Mouse (Mus musculus) ES-E14 (cell line): ENCODE data around the gene Fam213b. TPM values are rescaled to one million over a fixed set of nuclear protein-coding genes. Genes with fewer than 3 reads are reported as not detected.
A peak's percentile ranks its signal among the peaks of the same experiment; 100 is the strongest.

Experiments used
- DNase-seq: peaks from one replicate; pipeline ENCODE4 v3.0.0-alpha.2; 2013; ENCODE audit warnings: low read depth, low spot score
- H3K27ac ChIP-seq: 2 replicates; pipeline ENCODE4 v1.5.1; 2012; ENCODE audit warnings: low read depth, mild to moderate bottlenecking, low read length, moderate library complexity, mixed read lengths; ENCODE audit not compliant: poor library complexity, insufficient read depth, severe bottlenecking
- H3K36me3 ChIP-seq: 2 replicates; pipeline ENCODE4 v1.6.1; 2012; ENCODE audit warnings: mild to moderate bottlenecking, low read length, moderate library complexity, mixed read lengths; ENCODE audit not compliant: control insufficient read depth, poor library complexity, insufficient read depth, severe bottlenecking
- H3K4me1 ChIP-seq, 2 experiments: fragments of 150-350 bp in 1 of 2; sonication (generic) in 1 of 2; 2 replicates each; pipeline ENCODE4 v1.6.1; 2012; ENCODE audit warnings: low read length in 2 of 2, mild to moderate bottlenecking in 1 of 2, mixed read lengths in 1 of 2; ENCODE audit not compliant: control insufficient read depth in 2 of 2, insufficient read depth in 2 of 2, poor library complexity in 1 of 2
- H3K4me3 ChIP-seq, 2 experiments: fragments of 150-350 bp in 1 of 2; sonication (generic) in 1 of 2; 2 replicates each; pipeline ENCODE4 v1.5.1; 2012; ENCODE audit warnings: low read length in 2 of 2, low read depth in 1 of 2, mild to moderate bottlenecking in 1 of 2, mixed read lengths in 1 of 2; ENCODE audit not compliant: insufficient read depth in 1 of 2, poor library complexity in 1 of 2, severe bottlenecking in 1 of 2
- H3K9ac ChIP-seq: 2 replicates; pipeline ENCODE4 v1.6.1; 2012; ENCODE audit warnings: low read depth, mild to moderate bottlenecking, low read length, mixed read lengths; ENCODE audit not compliant: poor library complexity, insufficient read depth, severe bottlenecking
- H3K9me3 ChIP-seq: fragments of 150-350 bp; sonication (generic); 2 replicates; pipeline ENCODE4 v1.6.1; 2012; ENCODE audit warnings: low read depth, mild to moderate bottlenecking, low read length; ENCODE audit not compliant: control insufficient read depth, insufficient read depth
- CHD2 ChIP-seq: IDR thresholded peaks from 2 replicates; pipeline ENCODE4 v1.6.1; 2014; ENCODE audit warnings: mild to moderate bottlenecking, low read depth, low read length, inconsistent platforms
- HCFC1 ChIP-seq: IDR thresholded peaks from 2 replicates; pipeline ENCODE4 v1.6.1; 2012; ENCODE audit warnings: low read length, inconsistent platforms, borderline replicate concordance; ENCODE audit not compliant: insufficient read depth
- MAFK ChIP-seq: IDR thresholded peaks from 2 replicates; pipeline ENCODE4 v1.6.1; 2014; ENCODE audit warnings: mild to moderate bottlenecking, low read depth, low read length, inconsistent platforms; ENCODE audit not compliant: insufficient read depth
- ZC3H11A ChIP-seq: IDR thresholded peaks from 2 replicates; pipeline ENCODE4 v1.6.1; 2012; ENCODE audit warnings: low read depth, mild to moderate bottlenecking, inconsistent platforms, low read length, borderline replicate concordance
- ZNF384 ChIP-seq: IDR thresholded peaks from 2 replicates; pipeline ENCODE4 v1.6.1; 2012; ENCODE audit warnings: low read depth, low read length, inconsistent platforms
- in situ Hi-C, 2 experiments: fragments of 600-800 bp; cut with MboI; formaldehyde crosslinking; loops; one replicate each; pipeline ENCODE4 v1.15.1; 2025; ENCODE audit warnings: low sequenced_read_pairs in 2 of 2, inconsistent platforms in 1 of 2; ENCODE audit not compliant: unreplicated experiment in 2 of 2
- total RNA-seq: library from RNA; depleted of rRNA; stranded (reverse); fragments of 300-350 nt; gene quantifications from 2 replicates; pipeline ENCODE4 v1.2.3, GENCODE M21; 2012

Gene Fam213b
- total RNA-seq, 1 experiment: 15.7 TPM

DNA sequence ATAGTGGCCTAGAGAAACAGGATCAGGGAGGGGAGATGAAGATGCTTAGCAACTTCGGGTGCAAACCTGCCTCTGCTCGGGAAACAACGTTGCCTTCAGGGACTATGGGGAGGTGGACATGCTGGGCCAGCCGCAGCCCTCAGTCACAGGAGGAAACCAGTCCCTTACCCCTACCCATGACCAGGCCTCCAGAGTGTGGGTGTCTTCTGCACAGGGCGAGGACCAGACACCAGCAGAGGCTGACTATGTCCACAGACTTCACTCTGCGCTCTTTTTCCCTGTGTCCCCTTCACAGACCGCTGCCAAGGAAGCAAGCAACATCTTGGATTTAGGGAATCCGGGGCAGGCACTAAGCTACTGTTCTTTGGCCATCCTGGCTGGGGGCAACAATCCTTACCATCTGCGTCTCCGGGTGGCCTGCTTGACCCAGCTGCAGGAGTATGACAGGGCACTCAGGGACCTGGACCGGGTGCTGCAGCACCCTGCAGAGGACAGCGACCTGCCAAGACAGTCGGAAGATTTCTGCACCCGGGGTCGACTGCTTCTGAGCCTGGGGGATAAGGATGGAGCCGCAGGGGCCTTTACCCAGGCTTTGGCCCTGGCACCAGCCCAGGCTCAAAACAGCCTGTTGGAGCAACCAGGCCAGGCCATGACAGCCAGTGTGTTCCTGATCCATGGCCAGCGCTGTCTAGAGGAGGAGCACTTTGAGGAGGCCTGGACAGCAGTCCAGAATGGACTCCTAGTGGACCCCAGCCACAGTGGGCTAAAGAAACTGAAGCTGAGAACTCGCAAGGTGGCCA is 33.8 kb downstream of the Fam213b start:
- Histone ChIP-seq H3K36me3 (no peaks in the 10 kb centered on the region), H3K9ac (peak overlapping the region; percentile 77; the same call in 1 of the 2 replicates), H3K27ac (no peak overlapping the region; the same call in 1 of the 2 replicates), H3K4me3 (peak overlapping the region in 1 of 2 experiments; percentile 60; a peak in 1 of 4 replicates), H3K9me3 (no peaks in the 10 kb centered on the region), H3K4me1 (no peaks in the 10 kb centered on the region)
- no peak for DNase-seq
- in situ Hi-C loops: no loop called here
- TF ChIP-seq CHD2 (no peak), ZNF384 (no peak), MAFK (no peak), ZC3H11A (no peak), HCFC1 (no peak)

- Histone ChIP-seq H3K36me3 (no peaks in the 10 kb centered on the region), H3K27ac (no peak overlapping the region)
- in situ Hi-C loops: no loop called here
These were observed 34.6 kb downstream of the Fam213b start for GRCm38 (mm10) chr4:154864271-154864771.

DNA sequence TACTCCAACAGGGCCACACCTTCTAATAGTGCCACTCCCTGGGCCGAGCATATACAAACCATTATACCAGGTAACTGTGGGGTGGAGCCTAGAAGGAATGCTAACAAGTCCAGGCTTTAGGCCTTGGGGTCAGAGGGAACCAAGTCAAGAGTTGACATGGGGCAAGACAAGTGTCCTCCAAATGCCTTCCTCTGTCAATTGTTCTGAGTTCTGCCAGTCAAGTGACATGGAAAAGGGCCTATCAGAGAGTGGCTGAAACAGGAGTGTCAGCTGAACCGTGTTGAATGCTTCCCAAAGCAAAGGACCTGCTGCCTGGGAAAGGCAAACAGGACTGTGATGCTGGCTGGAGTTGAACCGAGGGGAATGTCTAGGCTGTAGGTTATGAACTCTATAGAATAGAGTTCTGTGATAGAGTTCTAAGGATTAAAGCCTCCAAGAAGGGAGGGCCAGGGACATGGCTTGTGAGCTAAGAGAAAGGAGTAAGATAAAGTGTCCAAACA is 35.4 kb downstream of the Fam213b start:
- Histone ChIP-seq H3K4me3 (no peak overlapping the region), H3K9ac (peak overlapping the region; percentile 66; the same call in 1 of the 2 replicates), H3K9me3 (no peaks in the 10 kb centered on the region), H3K36me3 (no peaks in the 10 kb centered on the region), H3K27ac (no peak overlapping the region), H3K4me1 (no peaks in the 10 kb centered on the region)
- in situ Hi-C loops: no loop called here
- TF ChIP-seq HCFC1: no peak
- no peak for TF ChIP-seq CHD2
- no peak for TF ChIP-seq MAFK
- no peak for TF ChIP-seq ZNF384
- TF ChIP-seq ZC3H11A: no peak
- DNase-seq: no peak

More at GRCm38 (mm10) chr4:154864271-154864771, 34.6 kb downstream of the Fam213b start:
- peak; percentile 80 for DNase-seq
- H3K4me1 ChIP-seq: no peaks in the 10 kb centered on the region
- peak overlapping the region; percentile 54 to 60 for H3K4me3 ChIP-seq
- TF ChIP-seq CHD2 (no peak), ZNF384 (peak; percentile 79), MAFK (no peak), HCFC1 (no peak), ZC3H11A (no peak)
- peak overlapping the region; percentile 77 for H3K9ac ChIP-seq
- no peaks in the 10 kb centered on the region for H3K9me3 ChIP-seq

DNA sequence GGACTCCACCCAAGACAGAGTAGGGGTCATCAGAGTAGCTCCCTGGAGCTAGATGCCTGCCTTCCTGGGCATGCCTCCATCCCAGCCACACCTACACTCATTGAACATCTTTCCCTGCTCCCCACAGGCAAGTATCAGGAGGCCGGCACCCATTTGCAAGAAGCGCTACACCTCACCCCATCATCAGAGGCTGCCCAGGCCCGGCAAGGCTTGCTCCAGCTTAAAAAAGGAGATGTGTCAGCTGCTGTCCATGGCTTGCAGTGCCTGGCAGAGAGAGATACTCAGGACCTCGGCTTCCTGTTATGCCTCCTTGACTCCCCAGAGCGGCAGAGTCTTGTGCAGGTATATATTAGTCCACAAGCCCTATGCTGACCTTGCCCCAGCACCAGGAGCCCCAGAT is 37.0 kb downstream of the Fam213b start:
- Histone ChIP-seq H3K9me3 (no peaks in the 10 kb centered on the region), H3K27ac (no peak overlapping the region), H3K9ac (no peak overlapping the region), H3K4me1 (0 out of 4 replicates have a peak, but pooled peaks cover 0 to 3% of the 10 kb centered on the region in 2 experiments), H3K4me3 (no peak overlapping the region), H3K36me3 (no peaks in the 10 kb centered on the region)
- in situ Hi-C loops: no loop called here
- no peak for TF ChIP-seq CHD2
- no peak for TF ChIP-seq MAFK
- no peak for TF ChIP-seq HCFC1
- no peak for TF ChIP-seq ZC3H11A
- no peak for TF ChIP-seq ZNF384
- no peak for DNase-seq
